Mouse (Mus musculus) lung, adult 2 months (tissue): ENCODE measurements around the gene Arid2. TPM values are rescaled to one million over a fixed set of nuclear protein-coding genes. Genes with fewer than 3 reads are reported as not detected.
A peak's percentile ranks its signal among the peaks of the same experiment; 100 is the strongest.

Source experiments
- DNase-seq: peaks from one replicate; pipeline ENCODE4 v3.0.0; 2022
- H3K4me1 ChIP-seq: fragments of 200-500 bp; 2 replicates; pipeline ENCODE4 v1.6.1; 2011; ENCODE audit warnings: low read length; ENCODE audit not compliant: control insufficient read depth, insufficient read depth
- H3K4me3 ChIP-seq: fragments of 200-500 bp; replicated peaks from 2 replicates; pipeline ENCODE3; 2011; ENCODE audit warnings: low read depth, mild to moderate bottlenecking, control low read depth, low read length; ENCODE audit errors: extremely low read depth
- CTCF ChIP-seq: fragments of 200-500 bp; IDR thresholded peaks from 2 replicates; pipeline ENCODE4 v1.5.1; 2011; ENCODE audit warnings: mild to moderate bottlenecking, low read length, control low read depth; ENCODE audit not compliant: insufficient read depth
- POLR2A ChIP-seq: fragments of 200-500 bp; IDR thresholded peaks from 2 replicates; pipeline ENCODE4 v1.6.1; 2011; ENCODE audit warnings: low read depth, mild to moderate bottlenecking, control low read depth, low read length, borderline replicate concordance; ENCODE audit errors: extremely low read depth
- WGBS: fragments of 180-500 bp; shearing (Covaris S2); methylation state at CpG from one replicate; pipeline ENCODE4 v1.1.7; 2018; 5-methylcytosine and 5-hydroxymethylcytosine counted together
- polyA plus RNA-seq: library from polyadenylated mRNA; depleted of rRNA; stranded (reverse); fragments of >200 nt; gene quantifications from 2 replicates; pipeline ENCODE4 v1.2.3, GENCODE M21; 2012

The Arid2 gene
- polyA plus RNA-seq, 1 experiment = 17.4 TPM

DNA sequence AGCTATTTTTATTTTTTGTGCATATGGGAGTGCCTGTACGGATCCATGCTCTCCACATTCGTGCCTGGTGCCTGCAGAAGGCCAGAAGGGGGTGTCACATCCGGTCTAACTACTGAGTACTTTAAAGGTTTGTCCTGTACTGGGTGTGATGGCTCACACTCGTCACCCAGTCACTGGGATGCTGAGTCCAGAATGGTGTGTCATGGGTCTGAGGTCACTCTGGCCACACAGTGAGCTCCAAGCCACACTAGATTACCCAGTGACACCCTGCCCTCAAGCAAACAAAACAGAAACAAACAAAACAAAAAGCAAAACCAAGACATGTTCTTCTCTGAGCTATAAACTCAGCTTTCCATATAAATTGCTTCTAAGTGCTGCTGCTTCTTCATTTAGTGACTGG lies 17.9 kb upstream of the Arid2 start:
- WGBS = 86% methylated on average over 4 of the region's 4 CpGs
- no peak for DNase-seq
- H3K4me1 ChIP-seq = peaks cover 7% of the 10 kb centered on the region
- H3K4me3 ChIP-seq = no peak overlapping the region
- TF ChIP-seq POLR2A (no peak), CTCF (no peak)

DNA sequence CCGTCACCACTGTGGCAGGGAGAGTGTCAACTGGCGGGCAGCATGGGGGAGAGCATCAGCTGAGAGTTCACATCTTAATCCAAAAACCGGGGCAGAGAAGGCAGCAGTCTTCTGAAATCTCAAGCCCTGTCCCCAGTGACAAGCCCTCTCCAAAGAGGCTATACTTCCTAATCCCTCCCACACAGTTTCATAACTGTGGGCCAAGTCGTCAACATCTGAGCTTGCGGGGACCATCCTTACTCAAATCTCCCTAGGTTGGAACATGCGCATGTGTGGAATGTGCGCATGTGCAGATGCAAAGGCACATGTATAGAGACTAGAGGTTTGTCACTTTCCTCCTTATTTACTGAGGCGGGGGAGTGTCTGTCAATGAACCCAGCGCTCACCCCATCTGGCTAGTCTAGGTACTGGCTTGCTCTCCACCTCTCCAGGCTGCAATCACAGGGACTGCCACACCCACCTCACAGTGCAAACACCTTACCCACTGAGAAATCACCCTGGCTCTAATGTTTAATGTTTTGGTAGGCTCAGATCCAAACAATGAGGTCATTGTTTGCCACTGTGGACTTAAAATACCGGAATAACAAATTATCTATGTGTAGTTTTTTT lies 16.9 kb upstream of the Arid2 start:
- DNase-seq = no peak
- no peak overlapping the region for H3K4me3 ChIP-seq
- TF ChIP-seq POLR2A = no peak
- TF ChIP-seq CTCF = no peak
- H3K4me1 ChIP-seq = peaks cover 7% of the 10 kb centered on the region
- 65% methylated on average over 10 of the region's 10 CpGs for WGBS

DNA sequence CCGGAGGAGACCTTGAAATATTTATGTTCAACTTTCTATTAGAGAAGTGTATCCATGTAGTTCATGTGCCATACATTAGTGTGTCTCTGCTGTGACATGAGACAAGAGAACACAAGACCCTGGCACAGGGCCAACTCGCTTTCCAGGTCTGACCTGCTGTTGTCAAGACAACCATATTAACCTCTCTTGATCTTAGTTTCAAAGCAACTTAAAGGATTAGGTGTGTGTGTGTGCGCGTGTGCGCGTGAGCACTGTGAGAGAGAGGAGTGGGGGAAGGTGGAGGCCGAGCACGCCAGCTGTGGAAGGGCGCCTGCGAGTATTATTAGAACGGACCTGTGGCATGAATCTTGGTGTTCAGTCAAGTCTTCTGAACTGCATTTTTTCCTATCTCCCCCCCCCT lies 15.0 kb upstream of the Arid2 start:
- no peak for DNase-seq
- Histone ChIP-seq H3K4me3 (no peak overlapping the region), H3K4me1 (peaks cover 13% of the 10 kb centered on the region)
- 79% methylated on average over 11 of the region's 11 CpGs for WGBS
- TF ChIP-seq CTCF (no peak), POLR2A (no peak)

DNA sequence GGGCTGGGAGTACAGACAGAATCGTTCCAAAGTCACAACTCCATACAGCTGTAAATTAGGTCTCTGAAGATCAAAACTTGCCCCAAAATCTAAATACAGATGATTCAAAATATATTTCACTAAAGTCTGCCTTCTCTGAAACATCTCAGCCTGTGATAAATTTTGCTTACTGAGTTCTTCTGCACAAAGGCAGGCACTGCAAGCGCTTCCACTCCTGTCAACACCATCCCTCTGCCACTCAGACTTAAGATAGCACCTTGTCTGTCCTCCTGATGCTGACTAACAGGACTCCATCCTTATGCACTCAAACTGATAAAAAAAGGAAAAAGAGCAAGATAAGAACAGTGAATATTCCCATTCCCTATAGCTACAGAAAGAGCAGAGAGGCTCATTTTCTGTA lies 13.0 kb upstream of the Arid2 start:
- WGBS = 88% methylated on average over 2 of the region's 2 CpGs
- DNase-seq = no peak
- no peak for TF ChIP-seq CTCF
- TF ChIP-seq POLR2A = no peak
- peaks cover 18% of the 10 kb centered on the region for H3K4me1 ChIP-seq
- H3K4me3 ChIP-seq = no peak overlapping the region

DNA sequence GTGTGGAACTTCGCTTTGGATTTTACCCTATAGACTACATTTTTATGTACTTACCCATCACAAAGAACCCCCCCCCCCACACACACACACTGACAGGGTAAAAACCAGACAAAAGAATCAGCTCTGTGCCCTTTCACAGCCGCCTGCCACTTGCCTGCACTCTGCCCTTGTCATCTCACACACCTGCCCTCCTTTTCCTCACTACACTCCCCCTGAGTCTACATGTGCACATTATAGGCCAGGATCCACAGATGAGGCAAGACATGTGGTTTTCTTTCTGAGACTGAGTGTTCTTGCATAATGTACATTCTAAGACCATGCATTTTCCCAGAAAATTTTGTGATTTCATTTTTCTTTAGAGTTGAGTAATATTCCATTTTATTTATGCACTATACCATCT lies 12.1 kb upstream of the Arid2 start:
- no peak for DNase-seq
- TF ChIP-seq POLR2A (no peak), CTCF (no peak)
- Histone ChIP-seq H3K4me1 (peaks cover 18% of the 10 kb centered on the region), H3K4me3 (no peak overlapping the region)
- 83% methylated on average over 2 of the region's 2 CpGs for WGBS

DNA sequence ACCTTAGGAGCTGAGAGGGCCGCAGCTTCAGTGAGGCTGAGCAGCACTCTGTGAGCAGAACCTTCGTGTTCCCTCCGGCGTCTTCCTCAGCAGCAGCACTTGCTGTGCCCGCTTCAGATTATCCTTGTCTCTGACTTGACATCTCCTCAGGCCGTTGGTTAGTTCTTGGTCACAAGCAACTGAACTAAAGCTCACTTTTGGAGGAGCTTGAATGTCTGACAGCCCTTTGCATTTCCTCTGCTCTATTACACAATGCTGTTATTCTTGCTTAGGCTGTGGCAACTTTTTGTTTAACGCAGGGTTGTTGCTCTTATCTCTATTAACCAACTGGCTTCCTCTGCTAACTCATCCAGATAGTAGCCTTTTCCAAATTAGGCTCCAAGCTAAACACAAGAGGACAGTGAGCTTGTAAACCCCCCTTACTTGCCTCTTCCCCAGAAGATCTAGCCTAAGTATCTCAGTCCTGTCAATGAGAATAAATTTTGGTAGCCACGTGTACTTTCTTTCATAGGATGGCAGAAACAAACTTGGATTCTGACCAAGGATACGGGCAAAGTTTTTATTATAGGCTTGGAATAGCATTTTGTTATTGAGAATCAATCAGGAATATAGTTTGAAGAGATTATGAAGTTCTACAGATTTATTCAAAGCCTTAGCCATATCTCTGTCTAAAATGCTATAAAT lies 11.4 kb upstream of the Arid2 start:
- DNase-seq = no peak
- TF ChIP-seq POLR2A = no peak
- TF ChIP-seq CTCF = no peak
- WGBS = 58% methylated on average over 9 of the region's 9 CpGs
- Histone ChIP-seq H3K4me1 (peaks cover 18% of the 10 kb centered on the region), H3K4me3 (no peak overlapping the region)

DNA sequence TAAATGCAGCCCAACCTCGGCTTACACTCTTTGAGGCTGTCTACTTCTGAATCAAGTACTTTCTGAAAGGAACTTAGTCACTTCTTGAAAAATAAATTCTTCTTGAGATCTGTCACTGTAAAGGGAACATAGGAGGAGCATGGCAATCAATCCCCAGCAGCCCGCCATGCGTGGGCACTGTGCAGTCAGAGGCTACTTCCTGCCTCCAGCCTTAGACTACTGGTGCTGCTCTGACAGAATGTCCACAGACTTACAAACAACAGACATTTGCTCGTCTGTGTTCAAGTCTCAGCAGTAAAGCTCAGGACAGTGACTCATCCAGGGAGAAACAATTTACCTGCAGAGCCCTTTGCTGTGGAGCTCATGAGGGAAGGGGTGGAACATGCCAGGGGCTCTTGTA lies 10.3 kb upstream of the Arid2 start:
- Histone ChIP-seq H3K4me1 (peaks cover 18% of the 10 kb centered on the region), H3K4me3 (no peak overlapping the region)
- no peak for DNase-seq
- TF ChIP-seq POLR2A (no peak), CTCF (no peak)
- WGBS = 31% methylated on average over 4 of the region's 4 CpGs

DNA sequence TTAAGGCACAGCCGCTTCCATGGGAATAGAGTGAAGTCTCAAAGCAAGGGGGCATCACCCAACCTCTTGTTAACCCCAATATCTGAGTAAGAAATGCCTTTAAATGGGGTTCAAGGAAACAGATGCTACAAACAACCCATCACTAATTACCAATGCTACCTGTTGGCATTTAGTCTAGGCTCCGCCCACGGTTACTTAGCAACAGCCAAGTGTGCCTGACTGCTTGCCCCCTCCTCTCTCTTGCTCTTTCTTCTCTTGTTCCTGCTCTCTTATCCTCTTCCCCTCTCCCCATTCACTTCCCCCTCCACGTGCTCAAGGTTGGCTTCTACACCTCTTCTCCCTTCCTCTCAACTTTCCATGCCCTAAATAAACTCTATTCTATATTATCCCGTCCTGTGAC lies 6.1 kb upstream of the Arid2 start:
- Histone ChIP-seq H3K4me3 (no peak overlapping the region), H3K4me1 (peaks cover 21% of the 10 kb centered on the region)
- TF ChIP-seq POLR2A = no peak
- TF ChIP-seq CTCF = no peak
- no peak for DNase-seq
- 79% methylated on average over 5 of the region's 5 CpGs for WGBS

DNA sequence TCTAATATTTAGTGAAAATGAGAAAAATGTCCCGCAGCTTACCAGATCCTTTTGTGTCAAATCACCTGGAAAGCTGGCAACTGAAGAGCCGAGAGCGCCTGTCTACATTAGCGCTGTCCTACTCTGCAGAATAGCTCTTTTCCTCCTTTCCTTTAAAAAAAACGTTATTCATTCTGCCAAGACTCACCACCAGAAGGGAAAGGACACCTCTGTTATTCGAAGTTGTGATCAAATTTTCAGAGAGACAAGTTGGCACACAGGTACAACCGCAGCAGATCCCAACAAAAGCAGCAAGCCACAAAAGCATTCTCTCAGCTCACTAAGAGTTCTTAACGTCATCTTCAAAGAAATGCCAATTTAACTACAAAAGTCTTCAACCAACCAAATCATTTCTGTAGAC lies 4.2 kb upstream of the Arid2 start:
- Histone ChIP-seq H3K4me3 (no peak overlapping the region), H3K4me1 (peaks cover 18% of the 10 kb centered on the region)
- 51% methylated on average over 8 of the region's 8 CpGs for WGBS
- no peak for DNase-seq
- TF ChIP-seq CTCF = no peak
- no peak for TF ChIP-seq POLR2A

DNA sequence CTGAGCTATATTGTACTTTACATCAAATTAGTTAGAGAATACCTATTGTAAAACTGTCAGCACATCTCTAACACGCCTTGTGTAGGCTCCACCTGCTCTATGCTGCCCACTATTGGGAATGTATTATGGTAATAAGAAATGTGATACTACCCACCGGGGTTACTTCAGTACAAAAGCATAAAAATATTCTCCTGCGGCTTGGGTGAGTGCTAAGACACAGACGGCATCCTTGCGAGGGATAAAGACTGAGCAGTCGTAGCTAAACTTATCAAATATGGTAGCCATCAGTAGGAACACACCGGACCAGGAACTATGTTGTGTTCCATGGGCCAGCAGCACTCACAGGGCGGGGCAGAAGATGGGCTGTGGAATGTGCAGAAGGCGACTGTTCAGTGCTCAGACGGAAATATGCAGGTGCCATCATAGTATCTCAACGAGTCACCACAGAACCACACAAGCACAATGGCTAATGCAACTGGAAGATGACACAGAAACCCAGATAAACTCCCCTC lies 3.3 kb upstream of the Arid2 start:
- 3% methylated on average over 11 of the region's 11 CpGs for WGBS
- peak overlapping the region; percentile 100 for H3K4me3 ChIP-seq
- peak; percentile 50 for DNase-seq
- TF ChIP-seq CTCF (0 out of 2 replicates have a peak, but pooled peaks have one; percentile 8), POLR2A (no peak)
- peaks cover 16% of the 10 kb centered on the region for H3K4me1 ChIP-seq
